Mouse (Mus musculus) ES-E14 (cell line): Measurements from ENCODE around the gene Ly6g6f.

ENCODE experiments used
- CHD2 ChIP-seq: IDR thresholded peaks from 2 replicates; pipeline ENCODE4 v1.6.1; 2014; ENCODE audit warnings: mild to moderate bottlenecking, low read depth, low read length, inconsistent platforms
- HCFC1 ChIP-seq: IDR thresholded peaks from 2 replicates; pipeline ENCODE4 v1.6.1; 2012; ENCODE audit warnings: low read length, inconsistent platforms, borderline replicate concordance; ENCODE audit not compliant: insufficient read depth
- MAFK ChIP-seq: IDR thresholded peaks from 2 replicates; pipeline ENCODE4 v1.6.1; 2014; ENCODE audit warnings: mild to moderate bottlenecking, low read depth, low read length, inconsistent platforms; ENCODE audit not compliant: insufficient read depth
- ZC3H11A ChIP-seq: IDR thresholded peaks from 2 replicates; pipeline ENCODE4 v1.6.1; 2012; ENCODE audit warnings: low read depth, mild to moderate bottlenecking, inconsistent platforms, low read length, borderline replicate concordance
- ZNF384 ChIP-seq: IDR thresholded peaks from 2 replicates; pipeline ENCODE4 v1.6.1; 2012; ENCODE audit warnings: low read depth, low read length, inconsistent platforms

DNA sequence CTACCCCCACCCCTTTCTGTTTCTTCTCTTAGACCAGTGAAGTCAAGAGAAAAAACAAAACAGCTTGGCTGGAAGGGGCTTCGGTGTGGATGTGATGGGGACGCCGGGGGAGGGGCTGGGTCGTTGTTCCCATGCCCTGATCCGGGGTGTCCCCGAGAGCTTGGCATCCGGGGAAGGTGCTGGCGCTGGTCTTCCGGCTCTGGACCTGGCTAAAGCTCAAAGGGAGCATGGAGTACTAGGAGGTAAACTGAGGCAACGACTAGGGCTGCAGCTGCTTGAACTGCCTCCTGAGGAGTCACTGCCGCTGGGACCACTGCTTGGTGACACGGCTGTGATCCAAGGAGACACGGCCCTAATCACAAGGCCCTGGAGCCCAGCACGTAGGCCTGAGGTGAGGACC lies 25.3 kb downstream of the Ly6g6f start:
- TF ChIP-seq ZC3H11A = no peak
- TF ChIP-seq MAFK = no peak
- no peak for TF ChIP-seq ZNF384
- TF ChIP-seq CHD2 = no peak
- no peak for TF ChIP-seq HCFC1
